Mouse (Mus musculus) midbrain, embryonic 16.5 days (tissue): ENCODE results near the gene Mdh1b. TPM values are rescaled to one million over a fixed set of nuclear protein-coding genes. Genes with fewer than 3 reads are reported as not detected.

Experiments used
- ATAC-seq: fragments of 200-750 bp; cut with Nextera tagmentation; 2 replicates; pipeline ENCODE4 v1.8.0; 2017; ENCODE audit warnings: moderate TSS enrichment
- H3K27ac ChIP-seq: fragments of 300-500 bp; sonication (generic); 2 replicates; pipeline ENCODE4 v1.5.1; 2014; ENCODE audit warnings: mild to moderate bottlenecking, low read length, mixed read lengths
- H3K27me3 ChIP-seq: fragments of 300-500 bp; sonication (generic); 2 replicates; pipeline ENCODE4 v1.6.1; 2014; ENCODE audit warnings: low read depth, low read length, mixed read lengths; ENCODE audit not compliant: control insufficient read depth, insufficient read depth
- H3K36me3 ChIP-seq: fragments of 300-500 bp; sonication (generic); 2 replicates; pipeline ENCODE4 v1.6.1; 2014; ENCODE audit warnings: mild to moderate bottlenecking, low read length, moderate library complexity, mixed read lengths; ENCODE audit not compliant: control insufficient read depth, insufficient read depth
- H3K4me1 ChIP-seq: fragments of 300-500 bp; sonication (generic); 2 replicates; pipeline ENCODE4 v1.6.1; 2014; ENCODE audit warnings: mild to moderate bottlenecking, low read length, mixed read lengths; ENCODE audit not compliant: control insufficient read depth, insufficient read depth
- H3K4me2 ChIP-seq: fragments of 300-500 bp; sonication (generic); 2 replicates; pipeline ENCODE4 v1.6.1; 2014; ENCODE audit warnings: mild to moderate bottlenecking, low read length, mixed read lengths
- H3K4me3 ChIP-seq: fragments of 300-500 bp; sonication (generic); 2 replicates; pipeline ENCODE4 v1.5.1; 2014; ENCODE audit warnings: low read depth, mild to moderate bottlenecking, low read length, moderate library complexity, mixed read lengths
- H3K9ac ChIP-seq: fragments of 300-500 bp; sonication (generic); 2 replicates; pipeline ENCODE4 v1.6.1; 2014; ENCODE audit warnings: low read depth, low read length, mixed read lengths
- H3K9me3 ChIP-seq: fragments of 300-500 bp; sonication (generic); replicated peaks from 2 replicates; pipeline ENCODE4 v1.6.1; 2014; ENCODE audit warnings: mild to moderate bottlenecking, low read length, mixed read lengths; ENCODE audit not compliant: control insufficient read depth, poor library complexity, severe bottlenecking
- WGBS: fragments of 180-500 bp; shearing (Covaris S2); extraction: QIAGEN DNeasy Blood & Tissue Kit; methylation state at CpG from one replicate; pipeline ENCODE4 v1.1.7; 2014; 5-methylcytosine and 5-hydroxymethylcytosine counted together
- polyA plus RNA-seq: library from polyadenylated mRNA; unstranded; fragments of >200 nt; fragmentation: Nextera tagmentation; extraction: Ambion mirVana; gene quantifications from 2 replicates; pipeline ENCODE4 v1.2.1, GENCODE M21; 2015

The Mdh1b gene
- polyA plus RNA-seq, 1 experiment from 2014 or later, result 0.69 TPM

- H3K4me3 ChIP-seq, result peak overlapping the region; percentile 29
These were observed 61.9 kb downstream of the Mdh1b start for GRCm38 (mm10) chr1:63667949-63668851.

GRCm38 (mm10) chr1:63667201-63667948, 62.7 kb downstream of the Mdh1b start:
- H3K27me3 ChIP-seq, result no peaks in the 10 kb centered on the region
- 37% methylated on average over 9 of the region's 9 CpGs for WGBS
- ATAC-seq, result 0 out of 2 replicates have a peak, but pooled peaks have one; percentile 12
- H3K27ac ChIP-seq, result peak overlapping the region; percentile 69
- H3K4me1 ChIP-seq, result peaks cover 12% of the 10 kb centered on the region
- no peaks in the 10 kb centered on the region for H3K36me3 ChIP-seq
- H3K9me3 ChIP-seq, result no peaks in the 10 kb centered on the region
- no peak overlapping the region for H3K4me3 ChIP-seq
- peak overlapping the region; percentile 49 for H3K4me2 ChIP-seq
- no peak overlapping the region for H3K9ac ChIP-seq

More at GRCm38 (mm10) chr1:63667949-63668851, 61.9 kb downstream of the Mdh1b start:
- no peaks in the 10 kb centered on the region for H3K9me3 ChIP-seq
- peak; percentile 75 for ATAC-seq
- H3K4me1 ChIP-seq, result peaks cover 12% of the 10 kb centered on the region
- peak overlapping the region; percentile 49 for H3K4me2 ChIP-seq
- H3K36me3 ChIP-seq, result no peaks in the 10 kb centered on the region
- H3K9ac ChIP-seq, result peak overlapping the region; percentile 36; the same call in 1 of the 2 replicates
- peak overlapping the region; percentile 69 for H3K27ac ChIP-seq
- no peaks in the 10 kb centered on the region for H3K27me3 ChIP-seq
- WGBS, result 12% methylated on average over 13 of the region's 13 CpGs

GRCm38 (mm10) chr1:63666089-63666488, 64.0 kb downstream of the Mdh1b start:
- Histone ChIP-seq H3K9me3 (no peaks in the 10 kb centered on the region), H3K9ac (no peak overlapping the region), H3K36me3 (no peaks in the 10 kb centered on the region), H3K4me1 (peaks cover 12% of the 10 kb centered on the region), H3K4me3 (no peak overlapping the region), H3K4me2 (no peak overlapping the region), H3K27ac (no peak overlapping the region), H3K27me3 (no peaks in the 10 kb centered on the region)
- no peak for ATAC-seq
- WGBS, result 100% methylated on average over 2 of the region's 2 CpGs

- Histone ChIP-seq H3K9ac (no peak overlapping the region), H3K4me2 (no peak overlapping the region), H3K36me3 (no peaks in the 10 kb centered on the region), H3K9me3 (no peaks in the 10 kb centered on the region), H3K4me1 (no peaks in the 10 kb centered on the region), H3K27ac (no peak overlapping the region), H3K27me3 (no peaks in the 10 kb centered on the region), H3K4me3 (no peak overlapping the region)
- 2% methylated on average over 7 of the region's 7 CpGs for WGBS
- ATAC-seq, result peak; percentile 81; the same call in 1 of the 2 replicates
These were observed 70.5 kb downstream of the Mdh1b start for GRCm38 (mm10) chr1:63659591-63659990.

- no peaks in the 10 kb centered on the region for H3K9me3 ChIP-seq
- ATAC-seq, result no peak
- H3K4me2 ChIP-seq, result no peak overlapping the region
- H3K4me1 ChIP-seq, result no peaks in the 10 kb centered on the region
- no peak overlapping the region for H3K4me3 ChIP-seq
- H3K27ac ChIP-seq, result no peak overlapping the region
- H3K36me3 ChIP-seq, result no peaks in the 10 kb centered on the region
- no peak overlapping the region for H3K9ac ChIP-seq
- H3K27me3 ChIP-seq, result no peaks in the 10 kb centered on the region
- WGBS, result 12% methylated on average over 6 of the region's 6 CpGs
These were observed 72.1 kb downstream of the Mdh1b start for GRCm38 (mm10) chr1:63658016-63658415.

Other genes starting within 250 kb of the Mdh1b start
- not detected in 2 replicates for gene Gm39653, start 114.3 kb downstream of the Mdh1b start, polyA plus RNA-seq
- 0.04 and 0.09 TPM in 2 replicates for gene Dytn, start 43.4 kb downstream of the Mdh1b start, polyA plus RNA-seq
- 32.9 and 34.5 TPM in 2 replicates for gene Fastkd2, start 296 bp upstream of the Mdh1b start, polyA plus RNA-seq
- gene 4933402D24Rik, start 38.9 kb upstream of the Mdh1b start, polyA plus RNA-seq, result 0.24 and 0.46 TPM in 2 replicates